Mouse (Mus musculus): ENCODE measurements at regions not wholly inside any gene's neighbourhood (a gene's known extent, or its start where the extent isn't known, plus 50 kb on each side); places are given as distances from the start of the nearest gene placed in this dataset.

- no peak for TF ChIP-seq CTCF (IDR thresholded peaks at IDR 0.05 in 2 of 3, conservative IDR thresholded peaks at IDR 0.05 in 1 of 3; ENCODE audit: control insufficient read depth in 1 of 3, insufficient read depth in 1 of 3, low read depth in 2 of 3, low read length in 3 of 3, poor library complexity in 1 of 3, severe bottlenecking in 1 of 3)
- no peak for TF ChIP-seq RCOR1 (IDR thresholded peaks at IDR 0.05; ENCODE audit: low read depth, low read length)
- no peak for TF ChIP-seq E2F4 (IDR thresholded peaks at IDR 0.05; ENCODE audit: borderline replicate concordance, low read depth, low read length)
Measured at GRCm38 (mm10) chr10:37360985-37361384, 222.3 kb upstream of the Marcks start.
